Comparison of ENCODE assay signal across 8 mouse cellular contexts in genomic region chr5:34187601-34188316, GRCm38 (mm10). TPM values are rescaled to one million over a fixed set of nuclear protein-coding genes. Genes with fewer than 3 reads are reported as not detected.
A peak's percentile ranks its signal among the peaks of the same experiment; 100 is the strongest.
DNase-seq lines count a peak whose midpoint lies in the region; ATAC-seq and TF ChIP-seq lines count a peak whose summit lies in the region.

TSS of gene Mxd4 (minus strand) at chr5:34187720.

- TF ChIP-seq EP300 in heart, postnatal 0 days (IDR thresholded peaks at IDR 0.05; ENCODE audit: low read depth), result peak; percentile 68; the same call in 1 of the 2 replicates

- H3K27ac ChIP-seq in forebrain, embryonic 12.5 days, result peak within 1 kb of the TSS; percentile 89
- H3K27ac ChIP-seq in heart, postnatal 0 days (ENCODE audit: low read depth), result peak within 1 kb of the TSS; percentile 97
- H3K27ac ChIP-seq in liver, embryonic 16.5 days (ENCODE audit: low read length), result peak within 1 kb of the TSS; percentile 92
- H3K27ac ChIP-seq in neural tube, embryonic 13.5 days (replicated peaks), result peak within 1 kb of the TSS; percentile 91
- H3K27ac ChIP-seq in testis, adult 2 months (ENCODE audit: control insufficient read depth, insufficient read depth, low read depth, low read length), result peak within 1 kb of the TSS; percentile 91

- peak within 1 kb of the TSS; percentile 94 for H3K4me2 ChIP-seq in forebrain, embryonic 12.5 days
- peak within 1 kb of the TSS; percentile 87 for H3K4me2 ChIP-seq in heart, postnatal 0 days (ENCODE audit: low read depth, low read length)
- peak within 1 kb of the TSS; percentile 99 for H3K4me2 ChIP-seq in liver, embryonic 16.5 days (ENCODE audit: low read depth, low read length)
- peak within 1 kb of the TSS; percentile 96 for H3K4me2 ChIP-seq in neural tube, embryonic 13.5 days

- DNase-seq in c-Kit-positive CD71-positive TER-119-positive erythroid progenitor cells, embryonic 14.5 days (ENCODE audit: low spot score), result peak; percentile 96
- peak; percentile 100 for DNase-seq in heart, postnatal 0 days (ENCODE audit: low spot score)
- peak; percentile 98 to 99 for DNase-seq in kidney, postnatal 4 days

- no peaks in the 10 kb centered on the region for H3K36me3 ChIP-seq in E14TG2a.4 (ENCODE audit: insufficient read depth, low read length)
- no peaks in the 10 kb centered on the region for H3K36me3 ChIP-seq in forebrain, embryonic 12.5 days (replicated peaks)
- H3K36me3 ChIP-seq in heart, postnatal 0 days (replicated peaks; ENCODE audit: control insufficient read depth, insufficient read depth, low read length), result no peaks in the 10 kb centered on the region
- H3K36me3 ChIP-seq in liver, embryonic 16.5 days (ENCODE audit: control insufficient read depth, insufficient read depth), result no peaks in the 10 kb centered on the region
- H3K36me3 ChIP-seq in neural tube, embryonic 13.5 days, result peaks cover 16% of the 10 kb centered on the region
- no peaks in the 10 kb centered on the region for H3K36me3 ChIP-seq in testis, adult 2 months (ENCODE audit: control insufficient read depth, insufficient read depth, low read length)

- under 1% methylated on average over 60 of the region's 60 CpGs for WGBS in forebrain, embryonic 12.5 days
- WGBS in heart, postnatal 0 days, result under 1% methylated on average over 60 of the region's 60 CpGs
- whole genome bisulfite sequencing in liver, embryonic 16.5 days (ENCODE audit: insufficient replicate concordance), result under 1% methylated on average over 49 of the region's 60 CpGs
- WGBS in neural tube, embryonic 13.5 days, result under 1% methylated on average over 60 of the region's 60 CpGs

- ATAC-seq in forebrain, embryonic 12.5 days (ENCODE audit: low FRiP score), result peak; percentile 99
- ATAC-seq in heart, postnatal 0 days (ENCODE audit: insufficient read depth, low read depth), result peak; percentile 92
- ATAC-seq in liver, embryonic 16.5 days (ENCODE audit: low read depth), result peak; percentile 94
- peak; percentile 99 for ATAC-seq in neural tube, embryonic 13.5 days (ENCODE audit: low read depth)

- peaks cover 31% of the 10 kb centered on the region for H3K4me1 ChIP-seq in E14TG2a.4 (replicated peaks; ENCODE audit: low read depth, low read length)
- peaks cover 43% of the 10 kb centered on the region for H3K4me1 ChIP-seq in forebrain, embryonic 12.5 days
- peaks cover 64% of the 10 kb centered on the region for H3K4me1 ChIP-seq in heart, postnatal 0 days (ENCODE audit: control insufficient read depth, insufficient read depth)
- H3K4me1 ChIP-seq in liver, embryonic 16.5 days (ENCODE audit: control insufficient read depth, low read depth, low read length), result peaks cover 20% of the 10 kb centered on the region
- H3K4me1 ChIP-seq in neural tube, embryonic 13.5 days (replicated peaks), result peaks cover 52% of the 10 kb centered on the region
- peaks cover 26% of the 10 kb centered on the region for H3K4me1 ChIP-seq in testis, adult 2 months (ENCODE audit: control insufficient read depth, insufficient read depth, low read length)

- peak within 1 kb of the TSS; percentile 87 for H3K4me3 ChIP-seq in E14TG2a.4 (replicated peaks; ENCODE audit: low read length)
- peak within 1 kb of the TSS; percentile 89 for H3K4me3 ChIP-seq in forebrain, embryonic 12.5 days (replicated peaks)
- peak within 1 kb of the TSS; percentile 87 for H3K4me3 ChIP-seq in heart, postnatal 0 days (ENCODE audit: low read depth, low read length)
- H3K4me3 ChIP-seq in liver, embryonic 16.5 days (ENCODE audit: low read depth, low read length), result peak within 1 kb of the TSS; percentile 81
- peak within 1 kb of the TSS; percentile 87 for H3K4me3 ChIP-seq in neural tube, embryonic 13.5 days
- peak within 1 kb of the TSS; percentile 92 for H3K4me3 ChIP-seq in testis, adult 2 months (ENCODE audit: control insufficient read depth, low read depth, low read length)

- H3K9ac ChIP-seq in forebrain, embryonic 12.5 days, result peak within 1 kb of the TSS; percentile 75
- H3K9ac ChIP-seq in heart, postnatal 0 days (replicated peaks; ENCODE audit: low read depth, low read length), result peak within 1 kb of the TSS; percentile 91
- peak within 1 kb of the TSS; percentile 68 for H3K9ac ChIP-seq in liver, embryonic 16.5 days (ENCODE audit: low read depth, low read length)
- H3K9ac ChIP-seq in neural tube, embryonic 13.5 days, result peak within 1 kb of the TSS; percentile 85

- no peak for TF ChIP-seq CTCF in E14TG2a.4 (conservative IDR thresholded peaks at IDR 0.05; ENCODE audit: low read length)
- TF ChIP-seq CTCF in heart, postnatal 0 days (IDR thresholded peaks at IDR 0.05; ENCODE audit: low read depth), result no peak
- TF ChIP-seq CTCF in testis, adult 2 months (IDR thresholded peaks at IDR 0.05; ENCODE audit: control insufficient read depth, insufficient read depth, insufficient replicate concordance, low read depth, low read length), result no peak; the same call in 1 of the 2 replicates

- H3K9me3 ChIP-seq in E14TG2a.4 (ENCODE audit: low read length), result no peaks in the 10 kb centered on the region
- H3K9me3 ChIP-seq in forebrain, embryonic 12.5 days, result no peaks in the 10 kb centered on the region
- H3K9me3 ChIP-seq in heart, postnatal 0 days (replicated peaks; ENCODE audit: control insufficient read depth, low read length), result no peaks in the 10 kb centered on the region
- H3K9me3 ChIP-seq in liver, embryonic 16.5 days (replicated peaks; ENCODE audit: control insufficient read depth, low read length), result no peaks in the 10 kb centered on the region
- no peaks in the 10 kb centered on the region for H3K9me3 ChIP-seq in neural tube, embryonic 13.5 days

- peak; percentile 95 for TF ChIP-seq POLR2A in testis, adult 2 months (IDR thresholded peaks at IDR 0.05; ENCODE audit: control insufficient read depth, low read depth, low read length)

- peaks cover 43% of the 10 kb centered on the region for H3K27me3 ChIP-seq in E14TG2a.4 (ENCODE audit: insufficient read depth, low read length)
- peaks cover 26% of the 10 kb centered on the region for H3K27me3 ChIP-seq in forebrain, embryonic 12.5 days
- H3K27me3 ChIP-seq in heart, postnatal 0 days (ENCODE audit: control insufficient read depth, insufficient read depth, low read length), result no peaks in the 10 kb centered on the region
- no peaks in the 10 kb centered on the region for H3K27me3 ChIP-seq in liver, embryonic 16.5 days (ENCODE audit: control insufficient read depth, insufficient read depth, low read depth, low read length)
- H3K27me3 ChIP-seq in neural tube, embryonic 13.5 days, result no peaks in the 10 kb centered on the region
- H3K27me3 ChIP-seq in testis, adult 2 months (ENCODE audit: control insufficient read depth, insufficient read depth, low read length), result no peaks in the 10 kb centered on the region

RNA-seq across cellular contexts. Expression of gene Mxd4, which starts in this region (rescaled TPM):
- polyA plus RNA-seq in forebrain, embryonic 12.5 days (2016; fragmentation: Nextera tagmentation; extraction: Ambion mirVana), result 25.0 and 25.8 TPM in 2 replicates
- 104 and 114 TPM in 2 replicates for total RNA-seq in heart, postnatal 0 days (2014; rRNA removed; ENCODE audit: low replicate concordance)
- polyA plus RNA-seq in heart, postnatal 0 days (2015; fragmentation: Nextera tagmentation; extraction: Ambion mirVana), result 22.5 and 24.5 TPM in 2 replicates
- polyA plus RNA-seq in liver, embryonic 16.5 days (2015; fragmentation: Nextera tagmentation; extraction: Ambion mirVana), result 6.6 and 7.6 TPM in 2 replicates
- 27.0 and 31.6 TPM in 2 replicates for polyA plus RNA-seq in neural tube, embryonic 13.5 days (2015; fragmentation: Nextera tagmentation; extraction: Ambion mirVana)
- polyA plus RNA-seq in testis, adult 2 months (2012; rRNA removed), result 137 and 141 TPM in 2 replicates

Comparison
In these comparisons a context has a peak if more than half of its experiments do, and no peak if none do; other contexts are left out.
1. Peak in every context shown above with its lines: DNase-seq, ATAC-seq, H3K4me3 ChIP-seq and H3K27ac ChIP-seq.